Mouse (Mus musculus) cerebellum, adult 11-12 months (tissue): ENCODE measurements around the gene Rae1.

ENCODE experiments used
- DNase-seq: peaks from one replicate; pipeline ENCODE4 v3.0.0; 2022

The Rae1 gene

DNA sequence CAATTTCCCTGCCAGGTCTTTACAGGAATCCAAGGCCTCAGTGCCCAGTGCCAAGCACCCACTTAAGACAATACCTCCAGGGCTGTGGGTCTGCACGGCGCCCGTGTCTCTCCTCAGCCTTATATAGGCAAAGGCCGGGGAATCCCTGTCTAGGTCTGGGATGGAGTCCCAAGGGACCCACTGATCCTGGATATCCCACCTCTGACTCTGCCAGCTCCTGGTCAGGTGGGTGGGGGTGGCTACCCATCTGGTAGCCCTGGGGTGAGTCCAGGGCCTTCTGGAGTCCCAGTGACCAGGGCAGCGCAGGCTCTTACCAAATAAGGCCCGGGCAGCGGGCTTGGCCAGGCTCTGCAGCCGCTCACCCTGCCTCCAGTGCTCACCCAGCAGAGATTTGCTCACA, 53.0 kb downstream of the Rae1 start:
- DNase-seq = no peak

DNA sequence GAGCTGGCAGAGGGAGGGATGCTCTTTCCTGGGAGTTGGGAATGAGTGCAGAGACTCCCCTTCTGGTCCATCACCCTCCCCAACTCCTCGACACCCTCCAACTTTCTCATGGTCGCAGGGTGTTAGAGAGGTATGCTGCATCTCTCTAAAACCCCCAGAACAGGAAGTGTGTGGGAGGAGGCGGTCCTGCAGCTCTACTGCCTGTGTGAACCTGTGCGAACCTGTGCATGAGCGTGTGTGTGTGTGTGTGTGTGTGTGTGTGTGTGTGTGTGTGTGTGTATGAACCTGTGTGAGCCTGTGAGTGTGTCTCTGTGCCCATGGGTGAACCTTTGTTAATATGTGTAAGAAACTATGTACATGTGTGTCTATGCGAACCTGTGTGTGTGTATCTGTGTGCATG, 53.9 kb downstream of the Rae1 start:
- DNase-seq = no peak

DNA sequence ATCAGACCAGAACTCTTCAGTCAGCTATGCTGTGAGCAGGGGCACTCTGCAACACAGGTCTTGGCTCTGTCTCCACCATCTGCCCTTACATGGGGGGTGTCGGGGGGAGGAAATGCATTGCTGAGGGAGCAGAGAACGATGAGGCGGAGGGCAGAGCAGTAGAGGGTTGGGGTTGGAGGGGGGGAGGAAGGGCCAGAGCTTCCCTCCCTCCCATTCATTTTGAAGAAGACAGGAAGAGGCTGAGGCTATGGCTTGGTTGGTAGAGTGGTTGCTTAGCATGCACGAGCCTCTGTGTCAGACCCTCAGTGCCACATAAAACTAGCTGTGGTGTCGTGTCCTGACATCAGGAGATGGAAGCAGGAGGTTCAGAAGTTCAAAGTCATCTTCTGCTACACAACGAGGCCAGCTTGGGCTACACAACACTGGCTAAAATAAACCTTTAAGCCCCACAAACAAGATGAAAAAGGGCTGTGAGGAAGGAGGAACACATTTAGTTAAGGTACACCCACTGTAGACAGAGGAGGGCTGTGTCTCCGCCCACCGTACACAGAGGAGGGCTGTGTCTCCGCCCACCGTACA, 56.5 kb downstream of the Rae1 start:
- DNase-seq = no peak

DNA sequence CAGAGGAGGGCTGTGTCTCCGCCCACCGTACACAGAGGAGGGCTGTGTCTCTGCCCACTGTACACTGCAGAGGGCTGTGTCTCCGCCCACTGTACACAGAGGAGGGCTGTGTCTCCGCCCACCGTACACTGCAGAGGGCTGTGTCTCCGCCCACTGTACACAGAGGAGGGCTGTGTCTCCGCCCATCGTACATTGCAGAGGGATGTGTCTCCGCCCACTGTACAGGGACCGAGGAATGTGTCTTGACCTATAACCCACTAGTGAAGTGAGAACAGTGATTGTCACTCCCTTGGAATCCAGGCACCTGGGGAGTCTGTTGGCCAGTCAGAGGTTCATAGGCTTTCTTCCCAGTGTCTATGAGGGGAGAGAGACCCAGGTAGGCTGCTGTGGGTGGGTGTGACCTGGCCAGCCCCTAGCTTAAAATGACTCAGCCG, 57.0 kb downstream of the Rae1 start:
- no peak for DNase-seq

DNA sequence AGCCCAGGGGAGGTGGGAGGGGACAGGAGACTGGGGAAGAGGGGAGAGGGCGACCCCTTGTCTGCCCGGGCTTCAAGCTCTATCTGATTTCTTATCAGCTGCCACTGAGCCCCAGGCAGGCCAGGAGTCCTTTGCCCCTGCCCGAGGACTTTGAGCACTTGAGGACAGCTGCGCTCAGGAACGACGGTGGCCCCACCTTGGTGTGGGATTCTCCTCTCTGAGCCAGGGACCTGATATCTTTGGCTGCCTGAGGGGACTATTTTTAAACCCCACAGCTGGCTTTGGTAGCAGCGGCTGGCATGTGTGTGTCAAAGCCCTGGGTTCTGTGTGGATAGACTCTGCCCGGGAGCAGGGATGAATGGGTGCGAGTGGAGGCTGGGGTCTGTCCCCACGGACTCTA, 57.7 kb downstream of the Rae1 start:
- no peak for DNase-seq

DNA sequence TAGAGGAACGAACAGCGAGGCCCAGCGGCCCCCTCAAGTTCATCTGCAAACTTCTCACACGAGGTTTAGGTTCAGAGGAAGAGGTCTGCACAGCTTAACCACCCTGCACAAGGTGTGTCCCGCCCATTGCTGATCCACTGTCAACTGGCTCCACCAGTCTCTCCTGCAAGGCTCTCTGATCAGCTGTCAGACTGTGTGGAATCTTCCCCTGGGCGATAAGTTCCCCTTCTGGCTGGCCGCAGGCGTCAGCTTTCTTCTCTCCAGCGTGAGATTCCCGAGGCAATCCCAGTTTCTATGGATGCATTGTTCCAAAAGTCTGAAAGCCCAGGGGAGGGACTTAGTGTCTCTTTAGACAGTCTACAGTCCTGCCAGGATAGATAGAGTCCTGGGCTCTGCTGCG, 58.3 kb downstream of the Rae1 start:
- DNase-seq = no peak

DNA sequence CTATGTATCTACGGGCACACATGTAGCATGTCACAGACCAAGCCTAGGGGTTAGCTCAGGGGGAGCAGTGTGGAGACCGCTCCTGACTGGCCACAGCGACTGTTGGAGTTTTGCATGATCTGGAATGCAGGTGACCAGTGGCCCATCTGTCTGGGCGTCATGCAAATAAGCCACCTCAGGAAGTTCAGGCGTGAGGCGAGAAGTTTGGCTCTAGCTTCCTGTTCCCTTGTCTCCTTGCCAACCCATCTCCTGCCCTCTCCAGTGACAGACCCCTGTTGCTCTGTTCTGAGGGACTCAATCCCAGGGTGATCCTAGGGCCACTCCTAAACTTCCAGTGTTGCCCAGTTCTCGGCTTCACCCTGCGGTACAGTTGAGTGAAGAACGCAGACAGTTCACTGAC, 60.5 kb downstream of the Rae1 start:
- no peak for DNase-seq

DNA sequence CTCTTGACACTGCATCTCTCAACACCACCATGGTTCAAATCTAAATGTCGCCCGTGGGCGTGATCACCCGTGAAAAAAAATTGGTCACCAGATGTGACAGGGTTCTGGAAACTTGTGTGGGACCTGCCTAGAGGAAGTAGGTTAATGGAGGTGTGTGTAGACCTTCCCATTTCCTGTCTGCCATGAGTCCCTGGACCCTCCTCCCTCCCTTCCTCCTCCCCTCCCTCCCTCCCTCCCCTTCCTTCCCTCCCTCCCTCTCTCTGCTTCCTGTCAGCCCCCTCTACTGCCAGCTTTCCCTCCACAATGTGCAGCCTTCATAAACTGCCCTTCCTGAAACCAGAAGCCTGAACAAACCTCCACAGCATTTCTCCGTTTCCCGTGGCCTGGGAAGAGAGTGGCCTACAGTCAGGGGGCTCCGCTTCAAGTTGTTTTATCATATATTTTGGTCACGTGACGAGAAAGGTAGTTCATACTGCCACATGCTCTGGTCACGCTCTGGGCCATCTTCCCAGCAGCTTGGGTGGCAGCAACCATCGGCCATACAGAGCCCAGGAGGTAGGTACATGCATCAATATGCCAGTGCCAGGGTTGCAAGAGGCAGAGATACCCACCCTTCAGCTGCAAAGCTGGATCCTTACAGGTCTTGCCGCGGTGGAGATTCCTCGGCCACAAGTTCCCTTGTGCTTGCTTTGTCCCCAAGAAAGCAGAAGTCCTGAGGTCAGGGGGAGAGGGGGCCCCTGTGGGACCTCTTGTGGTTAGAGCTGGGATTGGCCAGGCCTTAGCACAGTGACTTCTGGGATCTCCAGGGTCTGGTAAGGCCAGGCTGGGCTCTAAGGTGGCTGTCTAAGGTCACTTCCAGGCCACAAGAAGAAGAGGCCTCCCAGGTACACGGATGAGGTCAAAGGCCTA, 61.8 kb downstream of the Rae1 start:
- no peak for DNase-seq

DNA sequence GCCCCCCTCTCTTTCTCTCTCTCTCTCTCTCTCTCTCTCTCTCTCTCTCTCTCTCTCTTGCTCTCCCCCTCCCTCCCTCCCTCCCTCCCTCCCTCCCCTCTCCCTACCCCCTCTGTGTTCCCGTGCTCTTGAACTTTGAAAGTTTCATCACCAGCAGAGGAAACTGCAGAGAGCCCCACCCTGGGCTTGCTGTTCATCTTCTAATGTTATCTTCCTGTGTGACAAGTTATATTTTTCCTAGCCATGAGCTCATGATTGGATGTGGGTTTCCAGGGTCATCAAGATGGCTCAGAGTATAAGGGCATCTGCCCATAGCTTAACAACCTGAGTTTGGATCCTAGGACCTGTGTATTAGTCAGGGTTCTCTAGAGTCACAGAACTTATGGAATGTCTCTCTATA, 63.3 kb downstream of the Rae1 start:
- DNase-seq = no peak

DNA sequence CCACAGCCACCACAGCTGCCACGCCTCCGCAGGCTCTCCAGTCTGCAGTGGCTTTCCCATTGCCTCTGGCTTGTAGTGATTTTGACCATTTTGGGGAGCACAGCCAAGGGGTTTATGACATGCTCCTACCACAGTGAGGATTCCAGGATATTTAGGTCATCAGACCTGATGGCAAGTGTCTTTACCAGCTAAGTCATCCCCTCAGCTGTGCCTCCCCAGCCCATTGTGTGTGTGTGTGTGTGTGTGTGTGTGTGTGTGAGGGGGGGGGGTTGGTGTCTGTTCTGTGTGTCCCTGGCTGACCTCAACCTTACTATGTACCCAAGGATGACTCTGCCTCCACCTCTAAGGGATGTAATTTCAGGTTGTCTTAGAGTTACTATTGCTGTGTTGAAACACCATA, 64.9 kb downstream of the Rae1 start:
- DNase-seq = no peak
